Mouse (Mus musculus): Measurements from ENCODE around the gene Chrna9. TPM values are rescaled to one million over a fixed set of nuclear protein-coding genes. Genes with fewer than 3 reads are reported as not detected.

Chrna9 gene
- polyA plus RNA-seq, 2 experiments = not detected

DNA sequence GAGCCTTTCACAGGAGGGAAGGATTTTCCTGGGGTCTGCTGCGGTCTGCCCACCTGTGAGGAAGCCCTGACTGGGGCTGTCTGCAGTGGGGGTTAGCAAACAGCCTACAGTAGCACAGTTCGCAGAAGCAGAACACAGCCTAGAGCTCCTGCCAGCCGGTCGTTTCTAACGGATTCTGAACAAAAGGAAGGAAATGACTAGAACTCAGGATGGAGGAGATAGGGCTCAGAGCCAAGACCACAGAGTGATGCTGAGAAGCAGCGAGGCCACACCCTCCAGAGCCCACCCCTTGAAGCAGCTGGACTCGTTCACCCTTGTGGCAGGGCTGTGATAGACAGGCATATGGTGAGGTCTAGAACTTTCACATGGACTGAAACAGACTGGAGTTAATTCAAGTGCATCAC, 33.9 kb upstream of the Chrna9 start:
- H3K27me3 ChIP-seq (ENCODE audit: control insufficient read depth, insufficient read depth, low read length) = no peaks in the 10 kb centered on the region
- peak; percentile 50; the same call in 1 of the 2 replicates for TF ChIP-seq EP300 (IDR thresholded peaks at IDR 0.05; ENCODE audit: low read depth)
- peak; percentile 31; the same call in 1 of the 2 replicates for TF ChIP-seq CTCF (IDR thresholded peaks at IDR 0.05; ENCODE audit: low read depth)
- H3K4me2 ChIP-seq (ENCODE audit: low read depth) = no peak overlapping the region
- ATAC-seq (ENCODE audit: insufficient read depth) = peak; percentile 66; the same call in 1 of the 2 replicates
- peak; percentile 24 to 41 (median 28) for DNase-seq (ENCODE audit: low read depth in 3 of 3, low spot score in 3 of 3)
- H3K4me1 ChIP-seq (replicated peaks; ENCODE audit: control insufficient read depth in 2 of 2, insufficient read depth in 2 of 2, low read length in 1 of 2) = peaks cover 0 to 12% of the 10 kb centered on the region in 2 experiments; a peak in 3 of 4 replicates
- no peak overlapping the region for H3K4me3 ChIP-seq (ENCODE audit: insufficient read depth in 1 of 2, low read depth in 2 of 2, low read length in 2 of 2)
- H3K9ac ChIP-seq (replicated peaks) = no peak overlapping the region
- H3K27ac ChIP-seq = no peak overlapping the region
- H3K9me3 ChIP-seq (ENCODE audit: control insufficient read depth, low read length) = no peaks in the 10 kb centered on the region
- 4% methylated on average over 7 of the region's 7 CpGs for WGBS (ENCODE audit: insufficient replicate concordance)
- H3K36me3 ChIP-seq (replicated peaks; ENCODE audit: control insufficient read depth, insufficient read depth, low read depth) = no peaks in the 10 kb centered on the region

DNA sequence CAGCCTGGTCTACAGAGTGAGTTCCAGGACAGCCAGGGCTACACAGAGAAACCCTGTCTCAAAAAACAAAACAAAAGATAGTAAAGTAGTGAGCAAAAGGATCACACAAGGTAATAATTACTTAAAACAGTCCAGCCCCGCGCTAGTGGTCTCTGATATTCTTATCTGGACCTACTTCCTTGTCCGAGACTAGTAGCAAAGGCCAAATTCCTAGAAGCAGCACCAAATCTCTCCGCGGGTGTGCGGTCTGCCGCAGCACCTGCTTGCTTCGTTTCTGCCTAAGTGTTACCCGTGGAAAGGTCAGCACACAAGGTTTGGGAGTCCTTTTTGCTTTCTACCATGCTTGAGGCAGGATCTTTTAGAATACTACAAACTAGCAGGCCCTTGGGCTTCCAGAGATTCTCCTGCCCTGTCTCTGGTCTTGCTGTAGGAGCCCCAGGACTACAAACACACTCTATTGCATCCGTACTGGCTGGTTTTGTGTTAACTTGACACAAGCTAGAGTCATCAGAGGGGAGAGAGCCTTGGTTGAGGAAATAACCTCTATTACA, 32.8 kb upstream of the Chrna9 start:
- WGBS (ENCODE audit: insufficient replicate concordance) = 22% methylated on average over 10 of the region's 10 CpGs
- ATAC-seq (ENCODE audit: insufficient read depth) (no peak), DNase-seq (ENCODE audit: low read depth in 3 of 3, low spot score in 3 of 3) (no peak)
- H3K27me3 ChIP-seq (ENCODE audit: control insufficient read depth, insufficient read depth, low read length) = no peaks in the 10 kb centered on the region
- no peak overlapping the region for H3K4me3 ChIP-seq (ENCODE audit: insufficient read depth in 1 of 2, low read depth in 2 of 2, low read length in 2 of 2)
- H3K4me1 ChIP-seq (replicated peaks; ENCODE audit: control insufficient read depth in 2 of 2, insufficient read depth in 2 of 2, low read length in 1 of 2) = peaks cover 0 to 12% of the 10 kb centered on the region in 2 experiments; a peak in 3 of 4 replicates
- TF ChIP-seq CTCF (IDR thresholded peaks at IDR 0.05; ENCODE audit: low read depth) (no peak), EP300 (IDR thresholded peaks at IDR 0.05; ENCODE audit: low read depth) (no peak)
- no peaks in the 10 kb centered on the region for H3K36me3 ChIP-seq (replicated peaks; ENCODE audit: control insufficient read depth, insufficient read depth, low read depth)
- no peak overlapping the region for H3K4me2 ChIP-seq (ENCODE audit: low read depth)
- no peaks in the 10 kb centered on the region for H3K9me3 ChIP-seq (ENCODE audit: control insufficient read depth, low read length)
- no peak overlapping the region for H3K9ac ChIP-seq (replicated peaks)
- no peak overlapping the region for H3K27ac ChIP-seq

DNA sequence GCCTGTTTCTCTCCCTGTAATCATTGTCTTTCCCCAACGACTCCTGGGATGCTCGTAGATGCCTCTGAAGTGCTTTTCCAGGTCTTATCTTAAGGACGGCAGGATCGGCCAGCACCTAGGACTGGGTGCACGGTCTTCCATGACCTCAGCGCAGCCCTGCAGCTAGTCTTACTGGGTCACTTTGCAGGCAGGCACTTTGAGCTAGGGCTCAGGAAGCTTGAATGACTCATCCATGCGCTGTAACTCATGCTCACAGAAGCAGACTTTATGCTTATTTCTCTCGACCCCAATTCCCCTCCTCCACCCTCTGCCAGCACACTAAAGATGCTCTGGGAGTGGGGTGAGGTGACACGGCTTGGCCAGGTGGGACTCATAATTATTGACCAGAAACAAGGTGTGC, 31.9 kb upstream of the Chrna9 start:
- H3K27ac ChIP-seq = no peak overlapping the region
- no peaks in the 10 kb centered on the region for H3K27me3 ChIP-seq (ENCODE audit: control insufficient read depth, insufficient read depth, low read length)
- ATAC-seq (ENCODE audit: insufficient read depth) (no peak), DNase-seq (ENCODE audit: low read depth in 3 of 3, low spot score in 3 of 3) (no peak)
- TF ChIP-seq CTCF (IDR thresholded peaks at IDR 0.05; ENCODE audit: low read depth) (no peak), EP300 (IDR thresholded peaks at IDR 0.05; ENCODE audit: low read depth) (no peak)
- no peak overlapping the region for H3K4me2 ChIP-seq (ENCODE audit: low read depth)
- WGBS (ENCODE audit: insufficient replicate concordance) = 72% methylated on average over 9 of the region's 9 CpGs
- H3K36me3 ChIP-seq (replicated peaks; ENCODE audit: control insufficient read depth, insufficient read depth, low read depth) = no peaks in the 10 kb centered on the region
- H3K4me3 ChIP-seq (ENCODE audit: insufficient read depth in 1 of 2, low read depth in 2 of 2, low read length in 2 of 2) = no peak overlapping the region
- peaks cover 0 to 12% of the 10 kb centered on the region in 2 experiments; a peak in 3 of 4 replicates for H3K4me1 ChIP-seq (replicated peaks; ENCODE audit: control insufficient read depth in 2 of 2, insufficient read depth in 2 of 2, low read length in 1 of 2)
- H3K9me3 ChIP-seq (ENCODE audit: control insufficient read depth, low read length) = no peaks in the 10 kb centered on the region
- no peak overlapping the region for H3K9ac ChIP-seq (replicated peaks)

DNA sequence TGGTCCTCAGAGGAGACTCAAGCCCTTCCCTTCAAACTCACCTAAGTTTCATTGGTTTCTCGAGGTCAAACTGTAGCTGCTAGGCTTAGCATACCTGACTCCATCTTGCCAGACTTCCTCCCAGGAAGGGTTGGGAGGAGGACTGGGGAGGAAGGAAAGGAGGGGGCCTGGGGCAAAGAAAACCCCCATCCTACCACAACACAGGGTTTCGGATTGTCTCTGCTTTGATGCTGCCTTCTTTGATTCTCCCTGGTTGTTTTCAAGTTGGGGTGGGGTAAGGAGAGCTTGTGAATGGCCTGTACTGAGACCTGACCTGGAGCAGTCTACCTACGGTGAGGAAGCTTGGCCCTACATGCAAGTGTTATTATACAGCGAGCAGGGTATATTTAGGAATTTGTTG, 30.2 kb upstream of the Chrna9 start:
- Histone ChIP-seq H3K27ac (no peak overlapping the region), H3K9me3 (ENCODE audit: control insufficient read depth, low read length) (no peaks in the 10 kb centered on the region), H3K4me3 (ENCODE audit: insufficient read depth in 1 of 2, low read depth in 2 of 2, low read length in 2 of 2) (no peak overlapping the region), H3K9ac (replicated peaks) (no peak overlapping the region), H3K36me3 (replicated peaks; ENCODE audit: control insufficient read depth, insufficient read depth, low read depth) (no peaks in the 10 kb centered on the region), H3K4me2 (ENCODE audit: low read depth) (no peak overlapping the region), H3K27me3 (ENCODE audit: control insufficient read depth, insufficient read depth, low read length) (no peaks in the 10 kb centered on the region), H3K4me1 (replicated peaks; ENCODE audit: control insufficient read depth in 2 of 2, insufficient read depth in 2 of 2, low read length in 1 of 2) (peaks cover 0 to 8% of the 10 kb centered on the region in 2 experiments; a peak in 3 of 4 replicates)
- ATAC-seq (ENCODE audit: insufficient read depth) (no peak), DNase-seq (ENCODE audit: low read depth in 3 of 3, low spot score in 3 of 3) (no peak)
- 65% methylated on average over 4 of the region's 4 CpGs for WGBS (ENCODE audit: insufficient replicate concordance)
- TF ChIP-seq CTCF (IDR thresholded peaks at IDR 0.05; ENCODE audit: low read depth) = no peak
- no peak for TF ChIP-seq EP300 (IDR thresholded peaks at IDR 0.05; ENCODE audit: low read depth)

DNA sequence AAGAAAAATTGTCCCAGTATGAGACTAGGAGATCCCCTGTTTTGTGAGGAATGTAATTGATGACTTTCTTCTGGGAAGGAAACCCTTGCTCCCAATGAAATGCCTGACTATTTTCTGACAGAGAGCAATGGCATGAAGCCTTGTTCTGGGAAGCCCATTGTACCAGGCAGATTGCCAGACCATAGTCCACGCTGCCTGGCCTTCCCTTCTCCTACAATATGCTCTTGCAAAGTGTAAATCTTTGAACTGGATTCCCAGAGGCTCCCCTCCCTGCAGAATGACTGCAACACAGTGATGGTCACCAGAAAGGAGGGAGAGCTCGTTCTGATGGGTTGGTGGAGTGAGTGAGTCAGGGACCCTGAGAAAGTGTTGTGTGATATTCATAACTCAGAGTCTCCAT, 26.0 kb upstream of the Chrna9 start:
- H3K4me3 ChIP-seq (ENCODE audit: insufficient read depth in 1 of 2, low read depth in 2 of 2, low read length in 2 of 2) = no peak overlapping the region
- DNase-seq (ENCODE audit: low read depth in 3 of 3, low spot score in 3 of 3) = no peak
- ATAC-seq (ENCODE audit: insufficient read depth) = no peak
- H3K27me3 ChIP-seq (ENCODE audit: control insufficient read depth, insufficient read depth, low read length) = no peaks in the 10 kb centered on the region
- WGBS (ENCODE audit: insufficient replicate concordance) = 55% methylated on average over 2 of the region's 2 CpGs
- no peaks in the 10 kb centered on the region for H3K4me1 ChIP-seq (replicated peaks; ENCODE audit: control insufficient read depth in 2 of 2, insufficient read depth in 2 of 2, low read length in 1 of 2)
- no peaks in the 10 kb centered on the region for H3K36me3 ChIP-seq (replicated peaks; ENCODE audit: control insufficient read depth, insufficient read depth, low read depth)
- H3K4me2 ChIP-seq (ENCODE audit: low read depth) = no peak overlapping the region
- H3K27ac ChIP-seq = no peak overlapping the region
- no peak overlapping the region for H3K9ac ChIP-seq (replicated peaks)
- H3K9me3 ChIP-seq (ENCODE audit: control insufficient read depth, low read length) = no peaks in the 10 kb centered on the region
- TF ChIP-seq EP300 (IDR thresholded peaks at IDR 0.05; ENCODE audit: low read depth) = no peak
- no peak for TF ChIP-seq CTCF (IDR thresholded peaks at IDR 0.05; ENCODE audit: low read depth)
